Mouse (Mus musculus) embryonic facial prominence, embryonic 10.5 days (tissue): ENCODE results near the gene Cyp1a1. TPM values are rescaled to one million over a fixed set of nuclear protein-coding genes. Genes with fewer than 3 reads are reported as not detected.
"Not testable (repeated sequence)": the region's sequence is repeated elsewhere in the genome, so short reads cannot be mapped to it uniquely, and the experiment has no call there.

ENCODE experiments used
- DNase-seq: peaks from one replicate; pipeline ENCODE4 v3.0.0-alpha.2; 2017; ENCODE audit warnings: low spot score
- H3K27ac ChIP-seq: fragments of 300-500 bp; sonication (generic); replicated peaks from 2 replicates; pipeline ENCODE4 v1.5.1; 2016; ENCODE audit warnings: mild to moderate bottlenecking
- H3K27me3 ChIP-seq: fragments of 300-500 bp; sonication (generic); replicated peaks from 2 replicates; pipeline ENCODE4 v1.6.1; 2016; ENCODE audit warnings: low read depth, mild to moderate bottlenecking; ENCODE audit not compliant: poor library complexity, severe bottlenecking
- H3K36me3 ChIP-seq: fragments of 300-500 bp; sonication (generic); replicated peaks from 2 replicates; pipeline ENCODE4 v1.6.1; 2016; ENCODE audit warnings: mild to moderate bottlenecking, moderate library complexity
- H3K4me1 ChIP-seq: fragments of 300-500 bp; sonication (generic); 2 replicates; pipeline ENCODE4 v1.6.1; 2016
- H3K4me3 ChIP-seq: fragments of 300-500 bp; sonication (generic); 2 replicates; pipeline ENCODE4 v1.5.1; 2016; ENCODE audit warnings: mild to moderate bottlenecking, moderate library complexity
- H3K9me3 ChIP-seq: fragments of 300-500 bp; sonication (generic); 2 replicates; pipeline ENCODE4 v1.6.1; 2016; ENCODE audit warnings: mild to moderate bottlenecking
- WGBS: fragments of 180-500 bp; shearing (Covaris S2); methylation state at CpG from one replicate; pipeline ENCODE4 v1.1.7; 2016; 5-methylcytosine and 5-hydroxymethylcytosine counted together
- polyA plus RNA-seq: library from polyadenylated mRNA; unstranded; fragments of >200 nt; fragmentation: Nextera tagmentation; extraction: Ambion mirVana; gene quantifications from 2 replicates; pipeline ENCODE4 v1.2.1, GENCODE M21; 2016

Cyp1a1 gene
- polyA plus RNA-seq, 1 experiment from 2014 or later, result 0.07 TPM

- 49% methylated on average over 2 of the region's 2 CpGs for WGBS
- H3K27ac ChIP-seq, result no peak overlapping the region
Measured at GRCm38 (mm10) chr9:57688158-57688557, 430 bp downstream of the Cyp1a1 start.

GRCm38 (mm10) chr9:57688606-57689005 lies 878 bp downstream of the Cyp1a1 start:
- WGBS, result 91% methylated on average over 2 of the region's 2 CpGs
- H3K36me3 ChIP-seq, result no peaks in the 10 kb centered on the region
- no peaks in the 10 kb centered on the region for H3K4me1 ChIP-seq
- H3K27me3 ChIP-seq, result peaks cover 13% of the 10 kb centered on the region; the same call in 1 of the 2 replicates
- DNase-seq, result no peak
- H3K27ac ChIP-seq, result no peak overlapping the region
- H3K4me3 ChIP-seq, result no peak overlapping the region
- no peaks in the 10 kb centered on the region for H3K9me3 ChIP-seq

More at GRCm38 (mm10) chr9:57688158-57688557, 430 bp downstream of the Cyp1a1 start:
- H3K9me3 ChIP-seq, result no peaks in the 10 kb centered on the region
- H3K27me3 ChIP-seq, result 0 out of 2 replicates have a peak, but pooled peaks cover 9% of the 10 kb centered on the region
- DNase-seq, result no peak
- H3K36me3 ChIP-seq, result no peaks in the 10 kb centered on the region
- H3K4me3 ChIP-seq, result no peak overlapping the region
- H3K4me1 ChIP-seq, result no peaks in the 10 kb centered on the region

GRCm38 (mm10) chr9:57694108-57694507 lies 6.4 kb downstream of the Cyp1a1 start:
- Histone ChIP-seq H3K36me3 (no peaks in the 10 kb centered on the region), H3K9me3 (no peaks in the 10 kb centered on the region), H3K27me3 (peaks cover 66% of the 10 kb centered on the region), H3K27ac (no peak overlapping the region; the same call in 1 of the 2 replicates), H3K4me3 (no peak overlapping the region), H3K4me1 (peaks cover 26% of the 10 kb centered on the region)
- WGBS, result 80% methylated on average over 2 of the region's 2 CpGs
- no peak for DNase-seq

- no peaks in the 10 kb centered on the region for H3K9me3 ChIP-seq
- peak; percentile 44 for DNase-seq
- H3K4me1 ChIP-seq, result peaks cover 26% of the 10 kb centered on the region
- H3K4me3 ChIP-seq, result peak overlapping the region; percentile 64
- no peaks in the 10 kb centered on the region for H3K36me3 ChIP-seq
- peaks cover 66% of the 10 kb centered on the region for H3K27me3 ChIP-seq
- 1% methylated on average over 42 of the region's 42 CpGs for WGBS
- H3K27ac ChIP-seq, result peak overlapping the region; percentile 51; the same call in 1 of the 2 replicates
Measured at GRCm38 (mm10) chr9:57696380-57697285, 8.9 kb downstream of the Cyp1a1 start.

- Histone ChIP-seq H3K27me3 (peaks cover 65% of the 10 kb centered on the region), H3K4me3 (peak overlapping the region; percentile 64; the same call in 1 of the 2 replicates), H3K9me3 (no peaks in the 10 kb centered on the region), H3K36me3 (no peaks in the 10 kb centered on the region), H3K27ac (no peak overlapping the region), H3K4me1 (peaks cover 32% of the 10 kb centered on the region)
- DNase-seq, result no peak
- WGBS, result 14% methylated on average over 4 of the region's 4 CpGs
Measured at GRCm38 (mm10) chr9:57697380-57697779, 9.7 kb downstream of the Cyp1a1 start.

GRCm38 (mm10) chr9:57698466-57699150 lies 10.9 kb downstream of the Cyp1a1 start:
- DNase-seq, result no peak
- peaks cover 54% of the 10 kb centered on the region for H3K27me3 ChIP-seq
- H3K9me3 ChIP-seq, result no peaks in the 10 kb centered on the region
- no peak overlapping the region for H3K4me3 ChIP-seq
- no peaks in the 10 kb centered on the region for H3K36me3 ChIP-seq
- WGBS, result 67% methylated on average over 1 of the region's 1 CpGs
- no peak overlapping the region for H3K27ac ChIP-seq
- peaks cover 33% of the 10 kb centered on the region for H3K4me1 ChIP-seq

- H3K4me1 ChIP-seq, result peaks cover 27% of the 10 kb centered on the region
- peaks cover 9% of the 10 kb centered on the region for H3K36me3 ChIP-seq
- no peaks in the 10 kb centered on the region; the same call in 1 of the 2 replicates for H3K27me3 ChIP-seq
- no peak for DNase-seq
- H3K4me3 ChIP-seq, result no peak overlapping the region
- H3K27ac ChIP-seq, result no peak overlapping the region
- no peaks in the 10 kb centered on the region for H3K9me3 ChIP-seq
- WGBS, result 87% methylated on average over 3 of the region's 3 CpGs
Measured at GRCm38 (mm10) chr9:57706496-57706895, 18.8 kb downstream of the Cyp1a1 start.

GRCm38 (mm10) chr9:57708068-57708719 lies 20.5 kb downstream of the Cyp1a1 start, which contains the start of gene Edc3:
TSS of gene Edc3 (plus strand) at chr9:57708540.
- Histone ChIP-seq H3K27ac (peak within 1 kb of the TSS; percentile 93), H3K4me3 (peak within 1 kb of the TSS; percentile 99), H3K9me3 (no peaks in the 10 kb centered on the region), H3K4me1 (peaks cover 20% of the 10 kb centered on the region), H3K27me3 (no peaks in the 10 kb centered on the region; the same call in 1 of the 2 replicates), H3K36me3 (peaks cover 26% of the 10 kb centered on the region)
- WGBS, result under 1% methylated on average over 23 of the region's 23 CpGs
- DNase-seq, result peak; percentile 96

GRCm38 (mm10) chr9:57708720-57709274 lies 21.1 kb downstream of the Cyp1a1 start:
- WGBS, result 5% methylated on average over 39 of the region's 39 CpGs

GRCm38 (mm10) chr9:57710214-57710613 lies 22.5 kb downstream of the Cyp1a1 start:
- not testable (repeated sequence) for H3K27me3 ChIP-seq, H3K9me3 ChIP-seq, H3K27ac ChIP-seq, DNase-seq, H3K4me3 ChIP-seq
- Histone ChIP-seq H3K4me1 (peaks cover 20% of the 10 kb centered on the region), H3K36me3 (peaks cover 46% of the 10 kb centered on the region)
- WGBS, result 91% methylated on average over 5 of the region's 5 CpGs

More at GRCm38 (mm10) chr9:57708720-57709274, 21.1 kb downstream of the Cyp1a1 start:
- Histone ChIP-seq H3K9me3 (no peaks in the 10 kb centered on the region), H3K27me3 (no peaks in the 10 kb centered on the region), H3K36me3 (peaks cover 32% of the 10 kb centered on the region), H3K4me1 (peaks cover 20% of the 10 kb centered on the region), H3K4me3 (peak overlapping the region; percentile 99), H3K27ac (peak overlapping the region; percentile 93)
- DNase-seq, result no peak

- Histone ChIP-seq H3K4me3 (no peak overlapping the region), H3K4me1 (peaks cover 20% of the 10 kb centered on the region), H3K36me3 (peaks cover 66% of the 10 kb centered on the region), H3K9me3 (no peaks in the 10 kb centered on the region), H3K27me3 (no peaks in the 10 kb centered on the region), H3K27ac (no peak overlapping the region)
- no peak for DNase-seq
- 78% methylated on average over 2 of the region's 2 CpGs for WGBS
Measured at GRCm38 (mm10) chr9:57712194-57712593, 24.5 kb downstream of the Cyp1a1 start.

- WGBS, result 89% methylated on average over 7 of the region's 7 CpGs
Measured at GRCm38 (mm10) chr9:57718408-57718807, 30.7 kb downstream of the Cyp1a1 start.

More at GRCm38 (mm10) chr9:57718408-57718807, 30.7 kb downstream of the Cyp1a1 start:
- Histone ChIP-seq H3K27ac (no peak overlapping the region), H3K27me3 (no peaks in the 10 kb centered on the region), H3K4me3 (no peak overlapping the region), H3K36me3 (peaks cover 98% of the 10 kb centered on the region), H3K4me1 (no peaks in the 10 kb centered on the region), H3K9me3 (no peaks in the 10 kb centered on the region)
- no peak for DNase-seq
